In the genomic region with DNA sequence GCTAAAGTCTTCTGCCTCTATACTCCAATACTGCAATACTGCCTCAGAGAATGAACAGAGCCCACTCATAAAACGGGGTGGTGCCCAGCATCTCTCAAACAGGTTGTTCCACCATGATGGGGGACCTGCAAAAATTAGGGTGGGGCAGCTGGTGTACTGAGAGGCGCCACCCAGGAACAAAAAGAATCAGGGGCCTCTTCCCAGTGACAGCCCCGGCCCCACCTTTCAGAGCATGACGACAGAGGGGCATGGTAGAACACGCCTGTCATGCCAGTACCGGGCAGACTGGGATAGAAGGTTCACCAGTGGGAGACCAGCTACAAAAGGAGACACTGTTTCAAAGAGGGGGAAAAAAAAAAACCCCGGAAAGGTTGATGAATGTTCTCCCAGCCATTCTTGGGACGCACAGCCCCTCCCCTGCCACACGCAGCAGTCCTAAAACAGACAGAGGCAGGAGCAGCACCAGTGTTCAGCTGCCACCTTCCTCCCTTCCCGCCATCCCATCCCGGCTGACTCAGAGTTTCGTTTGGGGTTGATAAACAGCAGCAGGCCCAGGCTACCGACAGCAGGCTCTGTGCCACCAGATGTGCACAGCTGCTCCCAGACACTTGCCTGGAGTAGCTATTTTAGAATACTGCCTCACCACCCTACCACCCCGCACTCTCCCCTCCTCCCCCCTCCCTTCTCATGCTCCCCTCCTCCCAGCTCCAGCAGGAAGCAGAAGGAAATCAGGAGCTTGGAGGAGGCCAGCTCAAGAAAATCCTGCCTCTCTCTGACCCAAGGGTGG, we compare ENCODE assay signal across 9 mouse cellular contexts. TPM values are rescaled to one million over a fixed set of nuclear protein-coding genes. Genes with fewer than 3 reads are reported as not detected.
DNase-seq lines count a peak whose midpoint lies in the region; ATAC-seq and TF ChIP-seq lines count a peak whose summit lies in the region.
"Had no signal": no experiment of that assay in that cellular context is flagged by ENCODE, and none has a peak within 500 bp of the region (broad histone marks: within the 10 kb centered on the region; RNA-seq: fewer than 3 reads in every experiment).

No protein-coding gene starts in this region.

- TF ChIP-seq CTCF in hindbrain, postnatal 0 days (IDR thresholded peaks at IDR 0.05; ENCODE audit: low read depth): no peak

- DNase-seq in hindbrain, postnatal 0 days (ENCODE audit: low spot score): no peak
- DNase-seq in embryo, embryonic 10.5 days (ENCODE audit: low spot score): peak; percentile 42
- peak; percentile 57 for DNase-seq in limb, embryonic 10.5 days (ENCODE audit: low spot score)
- DNase-seq in skeletal muscle tissue, adult 2 months (ENCODE audit: low read depth, low spot score): peak; percentile 70

- ATAC-seq in hindbrain, embryonic 13.5 days (ENCODE audit: low FRiP score): no peak
- no peak for ATAC-seq in hindbrain, postnatal 0 days
- peak; percentile 54 for ATAC-seq in heart, embryonic 14.5 days (ENCODE audit: insufficient number of reproducible peaks, insufficient read depth, low FRiP score, low read depth)
- ATAC-seq in erythroid progenitor cell, adult 5-6 weeks (replicated peaks; ENCODE audit: low FRiP score, poor library complexity, severe bottlenecking): no peak
- ATAC-seq in hindbrain, embryonic 16.5 days: no peak

- peak overlapping the region; percentile 29; the same call in 1 of the 2 replicates for H3K9ac ChIP-seq in hindbrain, embryonic 13.5 days
- H3K9ac ChIP-seq in hindbrain, postnatal 0 days (replicated peaks; ENCODE audit: low read length): no peak overlapping the region
- peak overlapping the region; percentile 52 for H3K9ac ChIP-seq in heart, embryonic 14.5 days (ENCODE audit: low read length)
- no peak overlapping the region for H3K9ac ChIP-seq in hindbrain, embryonic 16.5 days (ENCODE audit: low read depth, low read length)

- H3K4me2 ChIP-seq in hindbrain, embryonic 13.5 days: no peak overlapping the region
- H3K4me2 ChIP-seq in hindbrain, postnatal 0 days (ENCODE audit: low read depth, low read length): no peak overlapping the region
- peak overlapping the region; percentile 55 for H3K4me2 ChIP-seq in heart, embryonic 14.5 days (ENCODE audit: low read length)
- H3K4me2 ChIP-seq in hindbrain, embryonic 16.5 days (ENCODE audit: low read length): no peak overlapping the region

- H3K4me3 ChIP-seq in hindbrain, embryonic 13.5 days: no peak overlapping the region
- H3K4me3 ChIP-seq in hindbrain, postnatal 0 days (ENCODE audit: low read length): no peak overlapping the region
- no peak overlapping the region for H3K4me3 ChIP-seq in heart, embryonic 14.5 days (ENCODE audit: control insufficient read depth in 1 of 2, insufficient read depth in 1 of 2, low read depth in 1 of 2, low read length in 2 of 2)
- H3K4me3 ChIP-seq in limb, embryonic 10.5 days: no peak overlapping the region
- H3K4me3 ChIP-seq in hindbrain, embryonic 16.5 days (ENCODE audit: low read length): no peak overlapping the region

- H3K27me3 ChIP-seq in hindbrain, embryonic 13.5 days: no peaks in the 10 kb centered on the region
- H3K27me3 ChIP-seq in hindbrain, postnatal 0 days (ENCODE audit: insufficient read depth, low read length): no peaks in the 10 kb centered on the region
- no peaks in the 10 kb centered on the region for H3K27me3 ChIP-seq in heart, embryonic 14.5 days (ENCODE audit: control insufficient read depth, insufficient read depth, low read length)
- H3K27me3 ChIP-seq in limb, embryonic 10.5 days (ENCODE audit: low read depth, poor library complexity, severe bottlenecking): no peaks in the 10 kb centered on the region
- H3K27me3 ChIP-seq in hindbrain, embryonic 16.5 days (replicated peaks; ENCODE audit: control insufficient read depth, insufficient read depth, low read length): no peaks in the 10 kb centered on the region

- no peaks in the 10 kb centered on the region for H3K9me3 ChIP-seq in hindbrain, embryonic 13.5 days
- H3K9me3 ChIP-seq in hindbrain, postnatal 0 days (ENCODE audit: low read length): no peaks in the 10 kb centered on the region
- no peaks in the 10 kb centered on the region for H3K9me3 ChIP-seq in heart, embryonic 14.5 days (ENCODE audit: control insufficient read depth, low read length)
- H3K9me3 ChIP-seq in limb, embryonic 10.5 days (replicated peaks): no peaks in the 10 kb centered on the region
- no peaks in the 10 kb centered on the region for H3K9me3 ChIP-seq in hindbrain, embryonic 16.5 days (ENCODE audit: control insufficient read depth, low read length)

- 0 out of 2 replicates have a peak overlapping the region, but pooled peaks have one; percentile 4 for H3K27ac ChIP-seq in hindbrain, embryonic 13.5 days
- H3K27ac ChIP-seq in hindbrain, postnatal 0 days: no peak overlapping the region
- peak overlapping the region; percentile 47 to 86 for H3K27ac ChIP-seq in heart, embryonic 14.5 days (replicated peaks in 1 of 2; ENCODE audit: control insufficient read depth in 1 of 2, insufficient read depth in 1 of 2, low read depth in 2 of 2, low read length in 2 of 2)
- peak overlapping the region; percentile 77 for H3K27ac ChIP-seq in limb, embryonic 10.5 days
- no peak overlapping the region for H3K27ac ChIP-seq in hindbrain, embryonic 16.5 days (ENCODE audit: low read depth, low read length)

- H3K4me1 ChIP-seq in hindbrain, embryonic 13.5 days (replicated peaks): peaks cover 33% of the 10 kb centered on the region
- H3K4me1 ChIP-seq in hindbrain, postnatal 0 days (ENCODE audit: insufficient read depth, low read length): peaks cover 7% of the 10 kb centered on the region
- peaks cover 58 to 64% of the 10 kb centered on the region in 2 experiments for H3K4me1 ChIP-seq in heart, embryonic 14.5 days (ENCODE audit: control insufficient read depth in 2 of 2, insufficient read depth in 2 of 2, low read length in 2 of 2)
- H3K4me1 ChIP-seq in limb, embryonic 10.5 days: peaks cover 35% of the 10 kb centered on the region
- peaks cover 16% of the 10 kb centered on the region for H3K4me1 ChIP-seq in hindbrain, embryonic 16.5 days (ENCODE audit: control insufficient read depth, insufficient read depth, low read depth, low read length)

- WGBS in hindbrain, embryonic 13.5 days: 51% methylated on average over 14 of the region's 14 CpGs
- 48% methylated on average over 14 of the region's 14 CpGs for WGBS in hindbrain, postnatal 0 days
- WGBS in heart, embryonic 14.5 days: 23% methylated on average over 14 of the region's 14 CpGs
- 45% methylated on average over 14 of the region's 14 CpGs for WGBS in limb, embryonic 10.5 days
- 48% methylated on average over 14 of the region's 14 CpGs for WGBS in hindbrain, embryonic 16.5 days

- peaks cover 38% of the 10 kb centered on the region for H3K36me3 ChIP-seq in hindbrain, embryonic 13.5 days
- peaks cover 15% of the 10 kb centered on the region for H3K36me3 ChIP-seq in hindbrain, postnatal 0 days (ENCODE audit: insufficient read depth, low read length)
- peaks cover 42% of the 10 kb centered on the region for H3K36me3 ChIP-seq in heart, embryonic 14.5 days (ENCODE audit: control insufficient read depth, insufficient read depth, low read length)
- peaks cover 30% of the 10 kb centered on the region for H3K36me3 ChIP-seq in limb, embryonic 10.5 days
- H3K36me3 ChIP-seq in hindbrain, embryonic 16.5 days (ENCODE audit: control insufficient read depth, insufficient read depth, low read length): peaks cover 23% of the 10 kb centered on the region

RNA-seq across cellular contexts. Expression of a gene that starts 9.8 kb away (rescaled TPM):
- polyA plus RNA-seq in hindbrain, embryonic 13.5 days (2015; fragmentation: Nextera tagmentation; extraction: Ambion mirVana): 65.5 and 73.9 TPM in 2 replicates
- total RNA-seq in hindbrain, postnatal 0 days (2014; rRNA removed): 105 and 119 TPM in 2 replicates
- 42.7 and 49.8 TPM in 2 replicates for polyA plus RNA-seq in hindbrain, postnatal 0 days (2015; fragmentation: Nextera tagmentation; extraction: Ambion mirVana)
- polyA plus RNA-seq in heart, embryonic 14.5 days (2014; fragmentation: Nextera tagmentation; extraction: Ambion mirVana): 117 and 118 TPM in 2 replicates
- 35.6 and 41.8 TPM in 2 replicates for polyA plus RNA-seq in limb, embryonic 10.5 days (2016; fragmentation: Nextera tagmentation; extraction: Ambion mirVana)
- 7.2 and 10.1 TPM in 2 replicates for total RNA-seq in erythroid progenitor cell, adult 5-6 weeks (2015; ENCODE audit: low replicate concordance)
- total RNA-seq in erythroid progenitor cell, adult 5-6 weeks (2017; ENCODE audit: low replicate concordance): 1.9 and 5.5 TPM in 2 replicates
- 68.8 and 77.7 TPM in 2 replicates for polyA plus RNA-seq in hindbrain, embryonic 16.5 days (2015; fragmentation: Nextera tagmentation; extraction: Ambion mirVana)

RNA-seq across cellular contexts. Expression of a gene that starts 26.9 kb away (rescaled TPM):
- polyA plus RNA-seq in hindbrain, embryonic 13.5 days (2015; fragmentation: Nextera tagmentation; extraction: Ambion mirVana): 17.6 and 20.2 TPM in 2 replicates
- total RNA-seq in hindbrain, postnatal 0 days (2014; rRNA removed): 23.9 and 28.2 TPM in 2 replicates
- polyA plus RNA-seq in hindbrain, postnatal 0 days (2015; fragmentation: Nextera tagmentation; extraction: Ambion mirVana): 20.7 and 22.0 TPM in 2 replicates
- 54.7 and 58.1 TPM in 2 replicates for polyA plus RNA-seq in heart, embryonic 14.5 days (2014; fragmentation: Nextera tagmentation; extraction: Ambion mirVana)
- polyA plus RNA-seq in limb, embryonic 10.5 days (2016; fragmentation: Nextera tagmentation; extraction: Ambion mirVana): 33.9 and 45.3 TPM in 2 replicates
- not detected in 2 replicates for total RNA-seq in erythroid progenitor cell, adult 5-6 weeks (2015; ENCODE audit: low replicate concordance)
- total RNA-seq in erythroid progenitor cell, adult 5-6 weeks (2017; ENCODE audit: low replicate concordance): not detected in 2 replicates
- 21.5 and 25.5 TPM in 2 replicates for polyA plus RNA-seq in hindbrain, embryonic 16.5 days (2015; fragmentation: Nextera tagmentation; extraction: Ambion mirVana)

RNA-seq across cellular contexts. Expression of a gene that starts 27.7 kb away (rescaled TPM):
- 27.2 and 32.3 TPM in 2 replicates for polyA plus RNA-seq in hindbrain, embryonic 13.5 days (2015; fragmentation: Nextera tagmentation; extraction: Ambion mirVana)
- 34.6 and 41.1 TPM in 2 replicates for total RNA-seq in hindbrain, postnatal 0 days (2014; rRNA removed)
- 27.0 and 27.4 TPM in 2 replicates for polyA plus RNA-seq in hindbrain, postnatal 0 days (2015; fragmentation: Nextera tagmentation; extraction: Ambion mirVana)
- polyA plus RNA-seq in heart, embryonic 14.5 days (2014; fragmentation: Nextera tagmentation; extraction: Ambion mirVana): 94.5 and 95.3 TPM in 2 replicates
- 67.6 and 89.5 TPM in 2 replicates for polyA plus RNA-seq in limb, embryonic 10.5 days (2016; fragmentation: Nextera tagmentation; extraction: Ambion mirVana)
- total RNA-seq in erythroid progenitor cell, adult 5-6 weeks (2015; ENCODE audit: low replicate concordance): not detected in 2 replicates
- total RNA-seq in erythroid progenitor cell, adult 5-6 weeks (2017; ENCODE audit: low replicate concordance): not detected in 2 replicates
- 29.2 and 33.1 TPM in 2 replicates for polyA plus RNA-seq in hindbrain, embryonic 16.5 days (2015; fragmentation: Nextera tagmentation; extraction: Ambion mirVana)

RNA-seq across cellular contexts. Expression of a gene that starts 31.9 kb away (rescaled TPM):
- polyA plus RNA-seq in hindbrain, embryonic 13.5 days (2015; fragmentation: Nextera tagmentation; extraction: Ambion mirVana): 94.1 and 94.4 TPM in 2 replicates
- total RNA-seq in hindbrain, postnatal 0 days (2014; rRNA removed): 530 and 555 TPM in 2 replicates
- 344 and 395 TPM in 2 replicates for polyA plus RNA-seq in hindbrain, postnatal 0 days (2015; fragmentation: Nextera tagmentation; extraction: Ambion mirVana)
- polyA plus RNA-seq in heart, embryonic 14.5 days (2014; fragmentation: Nextera tagmentation; extraction: Ambion mirVana): 3.4 and 4.3 TPM in 2 replicates
- 0.85 and 1.3 TPM in 2 replicates for polyA plus RNA-seq in limb, embryonic 10.5 days (2016; fragmentation: Nextera tagmentation; extraction: Ambion mirVana)
- not detected in 2 replicates for total RNA-seq in erythroid progenitor cell, adult 5-6 weeks (2015; ENCODE audit: low replicate concordance)
- 0.13 TPM in 1 of 2 replicates, not detected in the other for total RNA-seq in erythroid progenitor cell, adult 5-6 weeks (2017; ENCODE audit: low replicate concordance)
- polyA plus RNA-seq in hindbrain, embryonic 16.5 days (2015; fragmentation: Nextera tagmentation; extraction: Ambion mirVana): 316 and 333 TPM in 2 replicates

RNA-seq across cellular contexts. Expression of a gene that starts 53.6 kb away (rescaled TPM):
- polyA plus RNA-seq in hindbrain, embryonic 13.5 days (2015; fragmentation: Nextera tagmentation; extraction: Ambion mirVana): 0.66 and 1.7 TPM in 2 replicates
- total RNA-seq in hindbrain, postnatal 0 days (2014; rRNA removed): not detected in 2 replicates
- polyA plus RNA-seq in hindbrain, postnatal 0 days (2015; fragmentation: Nextera tagmentation; extraction: Ambion mirVana): 0.45 and 0.73 TPM in 2 replicates
- not detected in 2 replicates for polyA plus RNA-seq in heart, embryonic 14.5 days (2014; fragmentation: Nextera tagmentation; extraction: Ambion mirVana)
- polyA plus RNA-seq in limb, embryonic 10.5 days (2016; fragmentation: Nextera tagmentation; extraction: Ambion mirVana): not detected in 2 replicates
- not detected in 2 replicates for total RNA-seq in erythroid progenitor cell, adult 5-6 weeks (2015; ENCODE audit: low replicate concordance)
- not detected in 2 replicates for total RNA-seq in erythroid progenitor cell, adult 5-6 weeks (2017; ENCODE audit: low replicate concordance)
- 0.52 TPM in 1 of 2 replicates, not detected in the other for polyA plus RNA-seq in hindbrain, embryonic 16.5 days (2015; fragmentation: Nextera tagmentation; extraction: Ambion mirVana)
- polyA plus RNA-seq: testis, adult 2 months had no signal

Comparison
In these comparisons a context has a peak if more than half of its experiments do, and no peak if none do; other contexts are left out.
1. H3K27ac ChIP-seq: peak in hindbrain, embryonic 13.5 days (single experiment), heart, embryonic 14.5 days (2 of 2) and limb, embryonic 10.5 days (single experiment); none in hindbrain, postnatal 0 days (single experiment) and hindbrain, embryonic 16.5 days (single experiment).
2. H3K9ac ChIP-seq: peak in hindbrain, embryonic 13.5 days (single experiment) and heart, embryonic 14.5 days (single experiment); none in hindbrain, postnatal 0 days (single experiment) and hindbrain, embryonic 16.5 days (single experiment).